Mouse (Mus musculus) forebrain, embryonic 16.5 days (tissue): ENCODE measurements at regions not wholly inside any gene's neighbourhood (a gene's known extent, or its start where the extent isn't known, plus 50 kb on each side); places are given as distances from the start of the nearest gene placed in this dataset.
"Not testable (repeated sequence)": the region's sequence is repeated elsewhere in the genome, so short reads cannot be mapped to it uniquely, and the experiment has no call there.

ENCODE experiments used
- ATAC-seq: fragments of 200-750 bp; cut with Nextera tagmentation; 2 replicates; pipeline ENCODE4 v1.8.0; 2017; ENCODE audit warnings: mild to moderate bottlenecking, moderate library complexity
- H3K27ac ChIP-seq: fragments of 300-500 bp; sonication (generic); 2 replicates; pipeline ENCODE4 v1.5.1; 2014; ENCODE audit warnings: low read length, control low read depth
- H3K27me3 ChIP-seq: fragments of 300-500 bp; sonication (generic); replicated peaks from 2 replicates; pipeline ENCODE4 v1.6.1; 2014; ENCODE audit warnings: low read length; ENCODE audit not compliant: control insufficient read depth, insufficient read depth
- H3K36me3 ChIP-seq: fragments of 300-500 bp; sonication (generic); 2 replicates; pipeline ENCODE4 v1.6.1; 2014; ENCODE audit not compliant: control insufficient read depth, insufficient read depth
- H3K4me1 ChIP-seq: fragments of 300-500 bp; sonication (generic); replicated peaks from 2 replicates; pipeline ENCODE4 v1.6.1; 2014; ENCODE audit warnings: low read length; ENCODE audit not compliant: control insufficient read depth, insufficient read depth
- H3K4me2 ChIP-seq: fragments of 300-500 bp; sonication (generic); 2 replicates; pipeline ENCODE4 v1.6.1; 2014; ENCODE audit warnings: mild to moderate bottlenecking, low read length, control low read depth
- H3K4me3 ChIP-seq: fragments of 300-500 bp; sonication (generic); replicated peaks from 2 replicates; pipeline ENCODE4 v1.5.1; 2014; ENCODE audit warnings: mild to moderate bottlenecking, low read length, control low read depth
- H3K9ac ChIP-seq: fragments of 300-500 bp; sonication (generic); replicated peaks from 2 replicates; pipeline ENCODE4 v1.6.1; 2014; ENCODE audit warnings: low read depth, low read length, control low read depth
- H3K9me3 ChIP-seq: fragments of 300-500 bp; sonication (generic); 2 replicates; pipeline ENCODE4 v1.6.1; 2016; ENCODE audit warnings: low read length; ENCODE audit not compliant: control insufficient read depth
- WGBS: fragments of 180-500 bp; shearing (Covaris S2); extraction: QIAGEN DNeasy Blood & Tissue Kit; methylation state at CpG from one replicate; pipeline ENCODE4 v1.1.7; 2014; 5-methylcytosine and 5-hydroxymethylcytosine counted together

- Histone ChIP-seq H3K36me3 (no peaks in the 10 kb centered on the region), H3K27ac (no peak overlapping the region), H3K4me2 (no peak overlapping the region), H3K4me1 (no peaks in the 10 kb centered on the region), H3K9ac (no peak overlapping the region), H3K27me3 (no peaks in the 10 kb centered on the region), H3K4me3 (no peak overlapping the region), H3K9me3 (peaks cover 5% of the 10 kb centered on the region)
- ATAC-seq = no peak
- 73% methylated on average over 4 of the region's 4 CpGs for WGBS
These were observed 87.4 kb upstream of the Scaf8 start for GRCm38 (mm10) chr17:3027376-3027775.

- H3K4me3 ChIP-seq, H3K9ac ChIP-seq, H3K27ac ChIP-seq, H3K9me3 ChIP-seq, H3K27me3 ChIP-seq, H3K4me2 ChIP-seq, H3K4me1 ChIP-seq, H3K36me3 ChIP-seq: not testable (repeated sequence)
- ATAC-seq = peak; percentile 47; the same call in 1 of the 2 replicates
- WGBS = 70% methylated on average over 2 of the region's 2 CpGs
These were observed 85.0 kb upstream of the Scaf8 start for GRCm38 (mm10) chr17:3029750-3030149.

GRCm38 (mm10) chr17:3035099-3035498, 79.7 kb upstream of the Scaf8 start:
- no peaks in the 10 kb centered on the region for H3K27me3 ChIP-seq
- no peak overlapping the region for H3K9ac ChIP-seq
- no peak for ATAC-seq
- H3K4me2 ChIP-seq = no peak overlapping the region
- no peaks in the 10 kb centered on the region for H3K4me1 ChIP-seq
- no peak overlapping the region for H3K27ac ChIP-seq
- WGBS = 83% methylated on average over 2 of the region's 2 CpGs
- H3K9me3 ChIP-seq = peaks cover 7% of the 10 kb centered on the region
- no peaks in the 10 kb centered on the region for H3K36me3 ChIP-seq
- H3K4me3 ChIP-seq = no peak overlapping the region

- Histone ChIP-seq H3K27ac (no peak overlapping the region), H3K9ac (no peak overlapping the region), H3K9me3 (0 out of 2 replicates have a peak, but pooled peaks cover 3% of the 10 kb centered on the region), H3K4me1 (no peaks in the 10 kb centered on the region), H3K4me3 (no peak overlapping the region), H3K4me2 (no peak overlapping the region), H3K27me3 (no peaks in the 10 kb centered on the region), H3K36me3 (no peaks in the 10 kb centered on the region)
- 47% methylated on average over 3 of the region's 3 CpGs for WGBS
- ATAC-seq = no peak
These were observed 77.5 kb upstream of the Scaf8 start for GRCm38 (mm10) chr17:3037145-3037870.

GRCm38 (mm10) chr17:3038067-3038466, 76.7 kb upstream of the Scaf8 start:
- Histone ChIP-seq H3K36me3 (no peaks in the 10 kb centered on the region), H3K4me3 (no peak overlapping the region), H3K4me2 (no peak overlapping the region), H3K9ac (no peak overlapping the region), H3K27ac (no peak overlapping the region), H3K9me3 (0 out of 2 replicates have a peak, but pooled peaks cover under 1% of the 10 kb centered on the region), H3K27me3 (no peaks in the 10 kb centered on the region), H3K4me1 (no peaks in the 10 kb centered on the region)
- ATAC-seq = no peak
- 81% methylated on average over 1 of the region's 1 CpGs for WGBS

GRCm38 (mm10) chr17:3044520-3044919, 70.3 kb upstream of the Scaf8 start:
- H3K27ac ChIP-seq, H3K27me3 ChIP-seq, H3K9me3 ChIP-seq, H3K36me3 ChIP-seq, H3K4me1 ChIP-seq, H3K4me3 ChIP-seq, H3K9ac ChIP-seq, H3K4me2 ChIP-seq, ATAC-seq: not testable (repeated sequence)
- WGBS = 88% methylated on average over 20 of the region's 20 CpGs

GRCm38 (mm10) chr17:3053859-3054258, 60.9 kb upstream of the Scaf8 start:
- WGBS = 82% methylated on average over 4 of the region's 4 CpGs
- not testable (repeated sequence) for ATAC-seq, H3K27ac ChIP-seq

GRCm38 (mm10) chr17:3054848-3055247, 59.9 kb upstream of the Scaf8 start:
- H3K27ac ChIP-seq, H3K9me3 ChIP-seq, H3K27me3 ChIP-seq, H3K4me1 ChIP-seq, H3K4me3 ChIP-seq, H3K36me3 ChIP-seq, H3K4me2 ChIP-seq, ATAC-seq, H3K9ac ChIP-seq: not testable (repeated sequence)
- 33% methylated on average over 8 of the region's 8 CpGs for WGBS

More at GRCm38 (mm10) chr17:3053859-3054258, 60.9 kb upstream of the Scaf8 start:
- H3K9ac ChIP-seq, H3K4me3 ChIP-seq, H3K4me1 ChIP-seq, H3K9me3 ChIP-seq, H3K27me3 ChIP-seq, H3K36me3 ChIP-seq, H3K4me2 ChIP-seq: not testable (repeated sequence)

- not testable (repeated sequence) for ATAC-seq
- WGBS = 84% methylated on average over 3 of the region's 3 CpGs
These were observed 59.4 kb upstream of the Scaf8 start for GRCm38 (mm10) chr17:3055376-3055775.

GRCm38 (mm10) chr17:3063401-3063800, 51.4 kb upstream of the Scaf8 start:
- not testable (repeated sequence) for H3K9me3 ChIP-seq, H3K27ac ChIP-seq, H3K4me2 ChIP-seq, H3K36me3 ChIP-seq, H3K4me3 ChIP-seq, ATAC-seq, H3K9ac ChIP-seq, H3K27me3 ChIP-seq, H3K4me1 ChIP-seq
- WGBS = 94% methylated on average over 1 of the region's 1 CpGs

More at GRCm38 (mm10) chr17:3055376-3055775, 59.4 kb upstream of the Scaf8 start:
- H3K4me2 ChIP-seq, H3K27me3 ChIP-seq, H3K4me1 ChIP-seq, H3K4me3 ChIP-seq, H3K9me3 ChIP-seq, H3K9ac ChIP-seq, H3K27ac ChIP-seq, H3K36me3 ChIP-seq: not testable (repeated sequence)
